Mouse (Mus musculus) left cerebral cortex, postnatal 4 days (tissue): Measurements from ENCODE around the gene Irf8. TPM values are rescaled to one million over a fixed set of nuclear protein-coding genes. Genes with fewer than 3 reads are reported as not detected.
"Not testable (repeated sequence)": the region's sequence is repeated elsewhere in the genome, so short reads cannot be mapped to it uniquely, and the experiment has no call there.

Source experiments
- DNase-seq: peaks from one replicate; pipeline ENCODE4 v3.0.0-alpha.2; 2022
- intact Hi-C: fragments of 180-260 bp; cut with DNase I; formaldehyde crosslinking; loops from one replicate; pipeline ENCODE4 v1.15.1; 2025
- total RNA-seq, 2 experiments: library from RNA; stranded (reverse); gene quantifications; 2 replicates each; pipeline ENCODE4 v1.2.3; 2021

Gene Irf8
- total RNA-seq, 2 experiments from 2014 or later = 1.8 to 2.5 TPM

GRCm38 (mm10) chr8:120787631-120788030 is 51.5 kb downstream of the Irf8 start:
- DNase-seq = no peak
- intact Hi-C loops = no loop called here

- no peak for DNase-seq
- intact Hi-C loops = no loop called here
These were observed 56.6 kb downstream of the Irf8 start for GRCm38 (mm10) chr8:120792710-120793109.

GRCm38 (mm10) chr8:120795944-120796635 is 59.9 kb downstream of the Irf8 start:
- peak; percentile 86 for DNase-seq
- intact Hi-C loops = loop anchor here (2.0 kb wide), 1 partner anchor 117 kb away; no protein-coding TSS in a partner anchor

- no peak for DNase-seq
- intact Hi-C loops = loop anchor here (2.0 kb wide), 1 partner anchor 118 kb away; no protein-coding TSS in a partner anchor
These were observed 61.0 kb downstream of the Irf8 start for GRCm38 (mm10) chr8:120797019-120797727.

GRCm38 (mm10) chr8:120800308-120800865 is 64.2 kb downstream of the Irf8 start:
- intact Hi-C loops = no loop called here
- DNase-seq = peak; percentile 64

- DNase-seq, intact Hi-C loops: not testable (repeated sequence)
These were observed 67.7 kb downstream of the Irf8 start for GRCm38 (mm10) chr8:120803661-120804375.

- intact Hi-C loops = no loop called here
- DNase-seq = no peak
These were observed 68.6 kb downstream of the Irf8 start for GRCm38 (mm10) chr8:120804741-120805140.

Other genes with a start within 250 kb of the Irf8 start
- gene Gins2, start 147.1 kb upstream of the Irf8 start, total RNA-seq = 1 to 10 TPM; 4.8 to 5.7 TPM
- gene 1190005I06Rik, start 88.7 kb upstream of the Irf8 start, total RNA-seq = 10 to 100 TPM in 1 of 2 experiments, 1 to 10 TPM in 1; 6.2 to 10.3 TPM
- gene Gm27021, start 68.3 kb upstream of the Irf8 start, total RNA-seq = 1 to 10 TPM in 1 of 2 experiments, under 1 TPM in 1; 0.66 to 1.6 TPM
- gene Cox4i1, start 68.1 kb upstream of the Irf8 start, total RNA-seq = 100 to 1,000 TPM; 723 to 731 TPM
- gene Emc8, start 67.8 kb upstream of the Irf8 start, total RNA-seq = 10 to 100 TPM; 68.7 to 69.7 TPM